Mouse (Mus musculus): ENCODE results near the gene Camk1d. TPM values are rescaled to one million over a fixed set of nuclear protein-coding genes. Genes with fewer than 3 reads are reported as not detected.

Gene Camk1d
- total and polyA plus RNA-seq, 3 experiments: 4.6 to 12.4 (median 4.8) TPM

DNA sequence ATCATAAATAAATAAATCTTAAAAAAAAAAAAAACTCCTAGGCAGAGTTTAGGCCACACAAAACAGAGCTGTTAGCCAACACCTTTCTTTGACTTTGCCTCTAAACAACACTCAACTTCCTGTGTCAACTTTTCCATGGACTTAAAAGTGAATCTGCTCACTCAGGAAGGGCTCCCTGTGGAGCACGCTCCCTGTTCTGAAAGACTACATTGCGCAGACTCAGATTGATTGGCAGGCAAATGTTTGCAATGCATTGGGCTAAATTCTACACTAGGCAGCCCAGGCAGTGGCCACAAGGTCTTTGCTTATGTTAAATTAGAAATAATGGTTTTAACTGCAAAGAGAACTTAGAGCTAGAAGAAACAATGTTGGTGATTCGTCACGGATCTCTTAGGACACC lies 45.4 kb downstream of the Camk1d start:
- Histone ChIP-seq H3K27ac (ENCODE audit: insufficient read depth, low read depth) (no peak overlapping the region), H3K4me1 (ENCODE audit: control insufficient read depth in 1 of 2, insufficient read depth in 2 of 2) (peaks cover 0 to 11% of the 10 kb centered on the region in 2 experiments; a peak in 1 of 4 replicates), H3K4me2 (ENCODE audit: insufficient read depth, low read depth, poor library complexity, severe bottlenecking) (no peak overlapping the region), H3K9ac (ENCODE audit: insufficient read depth, low read depth) (no peak overlapping the region), H3K36me3 (replicated peaks in 1 of 2; ENCODE audit: control insufficient read depth in 1 of 2, insufficient read depth in 1 of 2, low read length in 1 of 2) (peaks cover 0 to 17% of the 10 kb centered on the region in 2 experiments), H3K79me2 (replicated peaks; ENCODE audit: control insufficient read depth, extremely low read depth, insufficient read depth, poor library complexity, severe bottlenecking) (0 out of 2 replicates have a peak, but pooled peaks cover 4% of the 10 kb centered on the region), H3K4me3 (replicated peaks in 1 of 3; ENCODE audit: low read depth in 2 of 3, low read length in 2 of 3, poor library complexity in 1 of 3) (no peak overlapping the region), H3K9me3 (replicated peaks; ENCODE audit: low read length) (no peaks in the 10 kb centered on the region), H3K27me3 (replicated peaks) (no peaks in the 10 kb centered on the region)
- dilution Hi-C loops (cut with MboI; ENCODE audit: extremely low pct_ligation_motif_present, extremely low pct_unique_long_range_greater_than_20kb, low sequenced_read_pairs) (no loop called here), in situ Hi-C loops (cut with MboI; ENCODE audit: low pct_ligation_motif_present, low pct_unique_long_range_greater_than_20kb, low sequenced_read_pairs) (no loop called here)
- no peak for DNase-seq (ENCODE audit: extremely low read depth)
- TF ChIP-seq MEF2A (IDR thresholded peaks at IDR 0.05; ENCODE audit: borderline replicate concordance, low read depth, low read length) (no peak), POLR2A (IDR thresholded peaks at IDR 0.05; ENCODE audit: low read depth, low read length) (no peak), CHD2 (IDR thresholded peaks at IDR 0.05; ENCODE audit: low read length) (no peak)

DNA sequence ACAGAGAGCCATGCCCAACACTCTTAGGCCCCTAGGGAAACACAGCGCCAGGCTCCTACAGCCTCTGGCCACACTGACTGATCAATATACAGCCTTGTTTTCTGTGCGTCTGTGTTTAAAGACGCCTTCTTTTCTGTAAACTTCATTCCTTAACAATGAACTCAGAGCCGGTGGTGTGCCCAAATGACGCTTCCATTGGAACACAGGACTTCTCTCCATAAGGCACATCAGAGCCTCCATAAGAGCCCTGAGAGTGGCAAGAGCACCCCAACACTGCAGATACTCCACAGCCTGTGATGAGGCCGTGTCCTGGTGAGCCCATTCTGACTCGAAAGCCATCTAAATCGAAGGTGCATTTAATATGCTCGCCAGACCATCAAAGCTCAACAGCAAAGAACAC lies 50.8 kb downstream of the Camk1d start:
- Histone ChIP-seq H3K9ac (ENCODE audit: insufficient read depth, low read depth) (no peak overlapping the region), H3K36me3 (replicated peaks in 1 of 2; ENCODE audit: control insufficient read depth in 1 of 2, insufficient read depth in 1 of 2, low read length in 1 of 2) (peaks cover 0 to 7% of the 10 kb centered on the region in 2 experiments), H3K27ac (ENCODE audit: insufficient read depth, low read depth) (no peak overlapping the region), H3K27me3 (replicated peaks) (no peaks in the 10 kb centered on the region), H3K9me3 (replicated peaks; ENCODE audit: low read length) (no peaks in the 10 kb centered on the region), H3K4me3 (replicated peaks in 1 of 3; ENCODE audit: low read depth in 2 of 3, low read length in 2 of 3, poor library complexity in 1 of 3) (no peak overlapping the region), H3K4me2 (ENCODE audit: insufficient read depth, low read depth, poor library complexity, severe bottlenecking) (no peak overlapping the region), H3K79me2 (replicated peaks; ENCODE audit: control insufficient read depth, extremely low read depth, insufficient read depth, poor library complexity, severe bottlenecking) (no peaks in the 10 kb centered on the region), H3K4me1 (ENCODE audit: control insufficient read depth in 1 of 2, insufficient read depth in 2 of 2) (peaks cover 0 to 11% of the 10 kb centered on the region in 2 experiments; a peak in 1 of 4 replicates)
- dilution Hi-C loops (cut with MboI; ENCODE audit: extremely low pct_ligation_motif_present, extremely low pct_unique_long_range_greater_than_20kb, low sequenced_read_pairs): no loop called here
- TF ChIP-seq ETS1 (conservative IDR thresholded peaks at IDR 0.05; ENCODE audit: low read depth, low read length): no peak
- TF ChIP-seq CTCF (conservative IDR thresholded peaks at IDR 0.05 in 1 of 2, IDR thresholded peaks at IDR 0.05 in 1 of 2; ENCODE audit: low read depth in 2 of 2, low read length in 2 of 2): no peak
- no peak for TF ChIP-seq ZC3H11A (IDR thresholded peaks at IDR 0.05; ENCODE audit: low read depth, low read length)
- TF ChIP-seq MAFK (IDR thresholded peaks at IDR 0.05; ENCODE audit: insufficient replicate concordance, low read length): no peak
- no peak for TF ChIP-seq CHD1 (IDR thresholded peaks at IDR 0.05; ENCODE audit: low read depth, low read length)
- no peak for TF ChIP-seq USF1 (IDR thresholded peaks at IDR 0.05; ENCODE audit: low read depth, low read length)
- no peak for TF ChIP-seq ZNF384 (IDR thresholded peaks at IDR 0.05; ENCODE audit: low read depth, low read length)
- no peak for TF ChIP-seq MXI1 (IDR thresholded peaks at IDR 0.05; ENCODE audit: low read depth, low read length)
- in situ Hi-C loops (cut with MboI; ENCODE audit: low pct_ligation_motif_present, low pct_unique_long_range_greater_than_20kb, low sequenced_read_pairs): no loop called here
- DNase-seq (ENCODE audit: extremely low read depth): no peak

DNA sequence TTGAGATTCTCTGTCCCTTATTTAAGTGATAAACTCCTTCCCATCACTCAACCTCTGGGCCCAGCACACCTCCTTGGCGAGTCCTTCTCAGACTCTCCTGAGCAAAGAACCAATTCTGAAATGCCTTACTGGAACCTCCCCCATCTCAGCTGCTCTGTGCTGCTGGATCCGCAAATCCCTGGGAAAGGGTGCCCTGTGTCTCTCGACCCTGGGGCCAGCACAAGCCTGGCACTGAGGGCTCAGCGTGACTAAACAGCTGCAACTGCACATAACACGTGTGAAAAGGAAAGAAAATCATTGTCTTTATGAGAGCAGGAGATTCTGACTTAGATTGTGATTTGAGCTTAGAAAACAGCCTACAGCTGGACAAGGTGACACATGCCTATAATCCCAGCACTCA lies 52.4 kb downstream of the Camk1d start:
- DNase-seq (ENCODE audit: extremely low read depth): no peak
- H3K79me2 ChIP-seq (replicated peaks; ENCODE audit: control insufficient read depth, extremely low read depth, insufficient read depth, poor library complexity, severe bottlenecking): no peaks in the 10 kb centered on the region
- H3K4me2 ChIP-seq (ENCODE audit: insufficient read depth, low read depth, poor library complexity, severe bottlenecking): no peak overlapping the region
- dilution Hi-C loops (cut with MboI; ENCODE audit: extremely low pct_ligation_motif_present, extremely low pct_unique_long_range_greater_than_20kb, low sequenced_read_pairs): no loop called here
- in situ Hi-C loops (cut with MboI; ENCODE audit: low pct_ligation_motif_present, low pct_unique_long_range_greater_than_20kb, low sequenced_read_pairs): no loop called here
- H3K9me3 ChIP-seq (replicated peaks; ENCODE audit: low read length): no peaks in the 10 kb centered on the region
- H3K36me3 ChIP-seq (replicated peaks in 1 of 2; ENCODE audit: control insufficient read depth in 1 of 2, insufficient read depth in 1 of 2, low read length in 1 of 2): peaks cover 0 to 11% of the 10 kb centered on the region in 2 experiments
- no peak overlapping the region for H3K27ac ChIP-seq (ENCODE audit: insufficient read depth, low read depth)
- H3K9ac ChIP-seq (ENCODE audit: insufficient read depth, low read depth): no peak overlapping the region
- H3K4me3 ChIP-seq (replicated peaks in 1 of 3; ENCODE audit: low read depth in 2 of 3, low read length in 2 of 3, poor library complexity in 1 of 3): no peak overlapping the region
- H3K4me1 ChIP-seq (ENCODE audit: control insufficient read depth in 1 of 2, insufficient read depth in 2 of 2): peaks cover 0 to under 1% of the 10 kb centered on the region in 2 experiments; a peak in 1 of 4 replicates
- H3K27me3 ChIP-seq (replicated peaks): no peaks in the 10 kb centered on the region
- TF ChIP-seq BHLHE40 (IDR thresholded peaks at IDR 0.05; ENCODE audit: low read depth, low read length) (no peak), TCF12 (IDR thresholded peaks at IDR 0.05; ENCODE audit: low read depth, low read length) (no peak), ETS1 (conservative IDR thresholded peaks at IDR 0.05; ENCODE audit: low read depth, low read length) (no peak), SMC3 (IDR thresholded peaks at IDR 0.05; ENCODE audit: low read depth, low read length) (no peak), MAZ (IDR thresholded peaks at IDR 0.05; ENCODE audit: low read depth, low read length) (no peak), PAX5 (IDR thresholded peaks at IDR 0.05; ENCODE audit: low read length) (no peak), TBP (conservative IDR thresholded peaks at IDR 0.05; ENCODE audit: low read depth, low read length) (no peak), UBTF (IDR thresholded peaks at IDR 0.05; ENCODE audit: low read depth, low read length) (no peak), ELF1 (IDR thresholded peaks at IDR 0.05; ENCODE audit: low read depth, low read length) (no peak), ZNF384 (IDR thresholded peaks at IDR 0.05; ENCODE audit: low read depth, low read length) (no peak), HCFC1 (IDR thresholded peaks at IDR 0.05; ENCODE audit: low read depth, low read length) (no peak), NELFE (IDR thresholded peaks at IDR 0.05; ENCODE audit: low read depth, low read length) (no peak), JUN (IDR thresholded peaks at IDR 0.05; ENCODE audit: insufficient read depth, low read depth, low read length) (no peak), MXI1 (IDR thresholded peaks at IDR 0.05; ENCODE audit: low read depth, low read length) (no peak)
